Mouse (Mus musculus) heart, embryonic 12.5 days (tissue): ENCODE data around the gene Htr2a. TPM values are rescaled to one million over a fixed set of nuclear protein-coding genes. Genes with fewer than 3 reads are reported as not detected.

Experiments used
- polyA plus RNA-seq: library from polyadenylated mRNA; unstranded; fragments of >200 nt; fragmentation: Nextera tagmentation; extraction: Ambion mirVana; gene quantifications from 2 replicates; pipeline ENCODE4 v1.2.1, GENCODE M21; 2016

The Htr2a gene
- polyA plus RNA-seq, 1 experiment from 2014 or later: 1.4 TPM

Other genes starting within 250 kb of the Htr2a start
- 275 and 278 TPM in 2 replicates for gene Esd, start 91.5 kb downstream of the Htr2a start, polyA plus RNA-seq